Mouse (Mus musculus) bone marrow, adult 2 months (tissue): Measurements from ENCODE around the gene Piwil4.

ENCODE experiments used
- CTCF ChIP-seq: fragments of 200-500 bp; IDR thresholded peaks from 2 replicates; pipeline ENCODE4 v1.5.1; 2011; ENCODE audit warnings: low read length, control low read depth; ENCODE audit not compliant: control insufficient read depth, insufficient read depth
- POLR2A ChIP-seq: fragments of 200-500 bp; IDR thresholded peaks from 2 replicates; pipeline ENCODE4 v1.6.1; 2011; ENCODE audit warnings: low read depth, mild to moderate bottlenecking, control low read depth, low read length, borderline replicate concordance; ENCODE audit not compliant: control insufficient read depth

DNA sequence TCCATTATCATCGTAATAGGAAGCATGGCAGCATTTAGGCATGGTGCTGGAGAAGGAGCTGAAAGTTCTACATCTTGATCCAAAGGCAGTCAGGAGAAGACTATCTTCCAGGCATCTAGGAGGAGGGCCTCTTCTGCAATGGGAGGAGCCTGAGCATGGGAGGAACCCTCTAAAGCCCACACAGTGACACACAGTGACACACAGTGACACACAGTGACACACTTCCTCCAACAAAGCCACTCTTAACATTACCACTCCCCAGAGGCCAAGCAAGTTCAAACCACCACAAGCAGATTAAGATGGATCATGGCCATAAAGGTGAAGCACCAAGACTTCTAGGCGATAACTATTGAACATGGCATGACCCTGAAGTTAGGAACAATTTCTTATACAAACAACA, 31.5 kb upstream of the Piwil4 start:
- TF ChIP-seq POLR2A (no peak), CTCF (no peak)
